13 mouse cellular contexts compared by ENCODE assay signal in genomic region chr9:62781965-62782364, GRCm38 (mm10). TPM values are rescaled to one million over a fixed set of nuclear protein-coding genes. Genes with fewer than 3 reads are reported as not detected.
DNase-seq lines count a peak whose midpoint lies in the region; ATAC-seq and TF ChIP-seq lines count a peak whose summit lies in the region.
"Had no signal": no experiment of that assay in that cellular context is flagged by ENCODE, and none has a peak within 500 bp of the region (broad histone marks: within the 10 kb centered on the region; RNA-seq: fewer than 3 reads in every experiment).

No protein-coding gene starts in this region.

- no peak overlapping the region for H3K9ac ChIP-seq in kidney, postnatal 0 days (ENCODE audit: low read depth, low read length)
- H3K9ac ChIP-seq: neural tube, embryonic 13.5 days had no signal

- H3K27me3 ChIP-seq in heart, embryonic 10.5 days (ENCODE audit: insufficient read depth, poor library complexity, severe bottlenecking), result no peaks in the 10 kb centered on the region
- H3K27me3 ChIP-seq in kidney, postnatal 0 days (ENCODE audit: insufficient read depth, low read length), result no peaks in the 10 kb centered on the region
- H3K27me3 ChIP-seq: neural tube, embryonic 13.5 days had no signal

- no peak overlapping the region for H3K27ac ChIP-seq in heart, embryonic 10.5 days
- no peak overlapping the region for H3K27ac ChIP-seq in kidney, postnatal 0 days
- H3K27ac ChIP-seq: macrophage had no signal

- no peak overlapping the region for H3K4me2 ChIP-seq in kidney, postnatal 0 days (ENCODE audit: low read length)
- H3K4me2 ChIP-seq: neural tube, embryonic 13.5 days had no signal

- H3K36me3 ChIP-seq in heart, embryonic 10.5 days, result no peaks in the 10 kb centered on the region
- no peaks in the 10 kb centered on the region for H3K36me3 ChIP-seq in kidney, postnatal 0 days (ENCODE audit: insufficient read depth, low read length)
- H3K36me3 ChIP-seq: neural tube, embryonic 13.5 days had no signal

- H3K4me3 ChIP-seq in heart, embryonic 10.5 days, result no peak overlapping the region
- no peak overlapping the region for H3K4me3 ChIP-seq in kidney, postnatal 0 days (replicated peaks; ENCODE audit: low read depth, low read length)
- H3K4me3 ChIP-seq: neural tube, embryonic 13.5 days had no signal

- DNase-seq in heart, adult 9 months (ENCODE audit: low spot score in 2 of 2), result peak; percentile 7 to 12
- DNase-seq in heart, embryonic 10.5 days (ENCODE audit: low spot score), result no peak
- peak; percentile 54 for DNase-seq in urinary bladder, postnatal 14 days (ENCODE audit: low spot score)
- no peak for DNase-seq in urinary bladder, adult 2 months (ENCODE audit: low spot score)
- DNase-seq in kidney, postnatal 0 days (ENCODE audit: low spot score), result peak; percentile 52
- no peak for DNase-seq in liver
- DNase-seq in layer of hippocampus, postnatal 14 days (ENCODE audit: low spot score in 2 of 2), result no peak
- DNase-seq: cerebellum, adult 11-12 months; spleen, adult 18-20 months; thymus, postnatal 4 days had no signal

- no peak for TF ChIP-seq CTCF in kidney, postnatal 0 days (IDR thresholded peaks at IDR 0.05; ENCODE audit: low read depth)

- no peaks in the 10 kb centered on the region for H3K9me3 ChIP-seq in heart, embryonic 10.5 days
- no peaks in the 10 kb centered on the region for H3K9me3 ChIP-seq in kidney, postnatal 0 days (replicated peaks; ENCODE audit: low read length)
- H3K9me3 ChIP-seq: neural tube, embryonic 13.5 days had no signal

- H3K4me1 ChIP-seq in heart, embryonic 10.5 days, result peaks cover 28% of the 10 kb centered on the region
- peaks cover 15% of the 10 kb centered on the region for H3K4me1 ChIP-seq in kidney, postnatal 0 days (replicated peaks; ENCODE audit: insufficient read depth, low read length)

- ATAC-seq in kidney, postnatal 0 days (replicated peaks; ENCODE audit: low FRiP score, low read depth), result no peak; the same call in 1 of the 2 replicates
- no peak for ATAC-seq in activated CD4-positive, CD25-positive, alpha-beta regulatory T cell, adult 4 months

- 71% methylated on average over 3 of the region's 3 CpGs for WGBS in heart, embryonic 10.5 days
- 41% methylated on average over 3 of the region's 3 CpGs for WGBS in kidney, postnatal 0 days

RNA-seq across cellular contexts. Expression of gene Fem1b, which starts 29.8 kb away (rescaled TPM):
- polyA plus RNA-seq in heart, embryonic 10.5 days (2016; fragmentation: Nextera tagmentation; extraction: Ambion mirVana), result 21.1 and 21.2 TPM in 2 replicates
- polyA plus RNA-seq in urinary bladder, adult 2 months (2012; rRNA removed), result 12.6 and 15.2 TPM in 2 replicates
- 15.1 and 15.4 TPM in 2 replicates for polyA plus RNA-seq in kidney, postnatal 0 days (2015; fragmentation: Nextera tagmentation; extraction: Ambion mirVana)
- 1 to 10 TPM; 3.6 TPM for polyA plus RNA-seq in activated CD4-positive, CD25-positive, alpha-beta regulatory T cell, adult 4 months (2017; shearing (Covaris generic))
- total RNA-seq in layer of hippocampus, postnatal 14 days (2021), result 100 to 1,000 TPM; 111 to 113 TPM

RNA-seq across cellular contexts. Expression of gene Cln6, which starts 56.6 kb away (rescaled TPM):
- polyA plus RNA-seq in heart, embryonic 10.5 days (2016; fragmentation: Nextera tagmentation; extraction: Ambion mirVana), result 17.7 and 21.4 TPM in 2 replicates
- polyA plus RNA-seq in urinary bladder, adult 2 months (2012; rRNA removed), result 26.5 and 33.1 TPM in 2 replicates
- 26.8 and 26.9 TPM in 2 replicates for polyA plus RNA-seq in kidney, postnatal 0 days (2015; fragmentation: Nextera tagmentation; extraction: Ambion mirVana)
- 10 to 100 TPM in 1 of 2 experiments, 1 to 10 TPM in 1; 7.8 to 10.3 TPM for polyA plus RNA-seq in activated CD4-positive, CD25-positive, alpha-beta regulatory T cell, adult 4 months (2017; shearing (Covaris generic))
- total RNA-seq in layer of hippocampus, postnatal 14 days (2021), result 10 to 100 TPM; 10.7 to 11.3 TPM

Comparison
In these comparisons a context has a peak if more than half of its experiments do, and no peak if none do; other contexts are left out.
1. DNase-seq: peak in heart, adult 9 months (2 of 2), urinary bladder, postnatal 14 days (single experiment) and kidney, postnatal 0 days (single experiment); none in heart, embryonic 10.5 days (single experiment), urinary bladder, adult 2 months (single experiment), liver (single experiment) and layer of hippocampus, postnatal 14 days (0 of 2).